Mouse (Mus musculus) frontal cortex, postnatal 14 days (tissue): ENCODE results near the gene Asb16.

Source experiments
- DNase-seq, 2 experiments: peaks; one replicate each; pipeline ENCODE4 v3.0.0; 2022; ENCODE audit warnings: low spot score in 2 of 2

Gene Asb16

DNA sequence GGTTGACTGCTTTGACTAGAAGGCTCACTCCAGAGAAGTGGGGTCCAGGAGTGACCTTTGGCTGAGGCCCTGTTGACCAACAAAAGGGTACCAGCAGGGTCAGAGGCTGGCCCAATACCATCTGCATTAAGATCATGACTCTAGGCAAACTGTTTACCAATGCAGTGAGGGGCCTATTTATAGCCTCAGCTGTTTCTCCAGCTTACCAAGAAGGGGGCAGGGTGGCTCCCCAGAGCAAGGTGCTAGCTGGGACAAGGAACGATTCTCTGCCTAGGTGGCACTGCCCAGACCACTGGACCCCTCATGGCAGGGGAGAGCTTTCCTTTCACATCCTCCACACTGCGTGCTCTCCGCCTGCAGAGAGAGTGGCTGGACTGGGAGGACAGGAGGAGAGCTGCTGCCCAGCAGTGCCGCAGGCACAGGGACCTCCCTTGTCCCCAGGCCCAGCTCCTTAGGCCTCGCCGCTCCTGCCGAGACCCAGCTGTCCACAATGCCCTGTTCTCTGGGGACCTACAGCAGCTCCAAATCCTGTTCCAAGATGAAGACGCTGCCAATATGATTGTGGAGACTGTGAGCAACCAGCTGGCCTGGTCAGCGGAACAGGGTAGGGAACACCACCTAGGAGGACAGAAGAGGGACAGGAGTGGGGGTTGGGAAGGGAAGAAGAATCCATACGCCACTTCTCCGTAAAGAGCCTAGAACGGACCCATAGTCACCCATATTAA lies at the start of gene Asb16:
Gene Asb16, plus strand, starts transcription at position 224 of the 725 bp plus-strand sequence.
- no peak for DNase-seq

DNA sequence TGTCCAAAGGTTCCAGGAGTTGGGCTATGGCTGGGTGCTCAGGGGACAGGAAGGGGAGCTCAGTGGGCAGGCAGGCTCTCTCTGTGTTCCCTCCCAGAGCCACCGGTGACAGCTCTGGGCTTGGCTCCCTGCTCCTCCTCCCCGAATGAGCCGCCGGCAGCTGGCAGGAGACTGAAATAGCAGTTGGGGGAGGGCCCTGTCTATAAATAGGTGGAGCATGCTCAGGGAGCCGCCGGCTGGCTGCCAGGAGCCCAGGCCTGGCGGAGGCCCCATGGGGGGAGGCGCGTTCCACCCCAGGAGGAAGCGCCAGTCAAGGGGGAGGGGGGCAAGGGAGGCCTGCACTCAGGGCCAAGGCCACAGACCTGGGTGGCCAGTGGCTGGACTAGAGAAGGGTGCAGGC lies 49.8 kb upstream of the Asb16 start:
- peak; percentile 91 for DNase-seq

DNA sequence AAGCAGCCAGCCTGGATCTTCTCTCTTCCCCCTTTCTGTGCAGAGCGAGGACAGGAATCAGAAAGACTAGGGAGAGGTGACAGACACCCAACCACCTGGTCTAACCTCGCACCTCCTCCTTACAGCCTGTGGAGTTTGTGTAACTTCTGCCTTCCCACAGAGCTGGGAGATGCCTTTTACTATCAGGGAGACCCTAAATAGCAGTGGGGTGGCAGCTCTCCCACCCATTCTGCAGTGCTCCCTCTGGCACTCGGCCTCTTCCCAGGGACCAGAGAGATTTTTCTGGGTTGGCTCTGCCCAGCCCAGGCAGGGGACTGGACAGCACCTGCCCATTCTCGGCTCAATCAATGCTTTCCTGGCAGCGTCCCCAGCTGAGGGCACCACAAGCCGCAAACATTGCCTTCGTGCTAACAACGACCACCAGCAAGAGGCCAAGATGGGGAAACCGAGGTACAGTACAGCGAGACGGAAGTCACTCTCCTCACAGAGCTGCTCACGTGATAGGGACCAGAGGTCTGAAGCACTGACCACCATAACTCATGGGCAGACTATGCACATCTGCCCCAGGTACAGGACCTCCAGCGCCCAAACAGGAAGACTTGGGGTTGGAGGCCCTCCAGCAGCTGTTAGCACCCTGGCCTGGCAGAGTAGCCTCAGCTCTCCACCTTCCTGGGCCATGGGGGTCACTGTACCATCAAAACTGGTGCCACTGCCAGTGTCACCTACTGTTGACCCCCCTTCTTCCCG lies 49.1 kb upstream of the Asb16 start:
- DNase-seq, result no peak

DNA sequence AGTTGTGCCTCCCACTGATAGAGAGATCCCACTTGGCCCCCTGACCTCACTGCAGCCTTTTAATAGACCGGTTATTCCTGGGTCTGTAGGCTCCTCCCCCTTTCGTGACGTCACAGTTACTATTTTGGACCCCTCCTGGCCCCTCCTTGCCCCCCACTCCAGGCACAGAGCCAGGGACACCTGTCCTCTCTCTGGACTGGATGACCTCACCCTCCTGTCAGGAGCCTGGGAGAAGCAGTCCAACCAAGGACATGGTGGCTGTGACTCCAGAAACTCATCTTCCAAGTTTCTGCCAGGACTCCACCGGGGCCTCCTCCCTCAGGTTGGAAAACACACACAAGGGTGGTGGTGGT lies 48.6 kb upstream of the Asb16 start:
- no peak for DNase-seq

DNA sequence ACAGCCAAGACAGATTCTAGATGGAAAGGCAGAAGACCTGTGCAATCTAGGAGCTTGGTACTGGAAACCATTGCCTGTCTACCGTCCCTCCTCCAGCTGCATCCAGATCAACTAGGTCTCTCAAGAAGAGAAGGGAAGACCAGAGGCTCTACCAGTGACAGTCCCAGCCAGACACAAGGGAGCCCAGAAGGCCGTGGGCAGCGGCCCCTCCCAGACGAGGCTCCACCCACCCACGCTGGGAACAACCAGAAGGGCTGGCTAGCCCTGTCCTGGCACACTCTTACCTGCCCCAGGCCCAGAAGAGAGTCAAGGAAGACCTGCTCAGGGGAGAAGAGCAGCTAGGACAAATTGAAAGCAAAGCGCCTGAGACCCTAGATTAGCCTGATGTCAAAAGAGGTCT lies 48.1 kb upstream of the Asb16 start:
- no peak for DNase-seq

DNA sequence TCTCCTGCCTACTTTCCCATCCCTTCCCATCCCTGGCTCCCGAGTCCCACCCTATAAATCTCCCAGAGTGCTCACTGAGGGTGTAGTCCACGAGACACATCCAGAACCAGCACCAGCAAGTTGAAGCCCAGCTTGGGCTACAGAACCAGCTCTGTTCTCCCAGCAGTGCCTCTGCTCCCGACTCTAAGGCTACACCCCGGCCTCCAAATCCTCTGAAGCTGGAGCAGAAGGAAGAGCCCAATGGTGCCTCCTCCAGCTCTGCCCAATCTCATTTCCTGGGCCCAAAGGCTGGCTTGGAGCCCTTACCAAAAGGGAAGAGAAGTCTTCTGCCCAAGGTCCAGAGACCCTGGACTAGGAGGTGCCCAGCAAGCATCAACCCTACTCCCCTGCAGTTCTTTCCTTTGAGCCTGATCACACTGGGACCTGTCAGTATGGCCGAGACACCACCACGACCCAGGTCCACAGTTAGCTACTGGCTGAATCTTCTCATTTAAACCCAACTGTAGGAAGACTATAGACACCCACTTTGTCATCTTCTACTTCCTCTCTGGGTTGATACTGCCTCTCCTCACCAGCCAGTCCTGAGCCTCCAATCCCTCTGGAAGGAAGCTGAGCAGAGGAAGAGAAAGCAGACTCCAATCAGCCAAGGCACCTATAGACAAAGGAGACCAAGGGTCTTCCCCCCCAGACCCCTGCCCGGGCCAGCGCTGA lies 47.1 kb upstream of the Asb16 start:
- no peak for DNase-seq

DNA sequence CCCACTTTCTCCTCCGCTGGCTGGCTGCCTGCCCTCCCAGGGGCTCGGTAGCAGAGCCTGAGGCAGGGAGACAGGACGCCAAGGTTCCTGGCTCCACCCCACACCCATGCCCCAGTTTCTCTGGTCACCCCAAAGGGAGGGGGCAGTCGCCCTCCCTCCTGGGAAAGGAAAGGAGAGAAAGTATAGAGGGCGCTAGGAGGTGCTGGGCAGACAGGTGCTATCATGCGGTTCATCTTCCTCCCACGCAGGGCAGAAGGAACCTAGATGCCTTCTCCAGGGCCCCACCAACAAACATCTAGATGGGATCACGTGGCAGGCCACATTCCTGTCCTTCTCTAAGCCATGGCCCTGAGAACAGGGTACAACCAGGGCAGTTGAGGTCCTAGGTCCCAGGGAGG lies 46.6 kb upstream of the Asb16 start:
- DNase-seq, result no peak

DNA sequence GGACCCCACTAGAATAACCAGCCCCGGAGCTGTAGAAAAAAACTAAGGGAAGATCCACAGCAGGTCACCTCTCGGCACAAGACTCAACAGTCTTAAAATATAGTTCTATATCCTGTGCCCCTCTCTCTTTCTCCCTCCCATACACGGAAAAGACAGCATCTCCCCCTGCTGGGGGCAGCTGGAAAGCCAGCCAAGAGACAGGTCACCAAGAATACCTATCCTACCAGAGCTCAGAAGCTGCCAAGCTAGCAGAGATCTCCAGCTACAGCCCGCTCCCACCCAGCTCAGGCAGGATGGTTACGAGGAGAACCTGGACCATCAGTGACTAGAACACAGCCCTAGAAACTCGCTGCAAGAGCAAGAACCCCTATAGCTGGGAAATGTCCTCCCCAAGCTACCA lies 45.4 kb upstream of the Asb16 start:
- no peak for DNase-seq

DNA sequence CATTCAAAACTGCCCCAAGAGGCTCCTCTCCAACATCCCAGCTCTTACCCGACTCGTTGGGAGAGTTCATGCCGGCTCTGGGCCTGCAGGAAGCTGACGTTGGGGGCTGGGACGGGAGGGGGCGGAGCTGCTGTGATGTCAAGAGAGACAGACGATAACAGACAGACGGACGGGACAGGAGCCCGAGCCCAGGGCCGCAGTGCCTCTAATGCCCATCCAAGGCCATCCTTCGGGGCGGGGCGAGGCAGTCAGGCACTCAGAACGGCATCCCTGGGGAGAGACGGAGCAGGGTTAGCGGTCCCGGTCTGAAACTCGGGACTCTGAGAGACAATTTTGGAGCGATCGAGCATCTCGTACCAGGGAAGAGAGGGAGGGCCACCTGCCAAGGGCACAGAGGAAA lies 43.9 kb upstream of the Asb16 start:
- no peak for DNase-seq

DNA sequence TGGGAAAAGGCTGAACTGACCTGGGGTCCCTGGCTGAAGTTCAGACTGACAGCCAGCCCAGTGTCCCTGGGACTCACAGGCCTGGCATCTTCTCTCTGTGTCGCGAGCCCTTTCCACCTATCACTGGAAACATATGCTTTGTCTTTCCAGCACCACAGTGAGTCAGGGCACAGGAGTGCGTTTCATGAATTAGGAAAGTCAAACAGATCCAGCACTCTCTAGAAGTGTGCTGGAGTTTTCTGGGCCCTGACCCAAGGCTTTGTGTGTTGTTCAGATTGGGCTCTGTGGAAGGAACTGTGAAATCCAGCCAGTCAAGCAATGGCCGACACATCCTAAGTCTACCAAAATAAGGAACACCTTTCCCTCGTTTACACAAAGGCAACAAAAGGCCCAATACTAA lies 43.3 kb upstream of the Asb16 start:
- no peak for DNase-seq

DNA sequence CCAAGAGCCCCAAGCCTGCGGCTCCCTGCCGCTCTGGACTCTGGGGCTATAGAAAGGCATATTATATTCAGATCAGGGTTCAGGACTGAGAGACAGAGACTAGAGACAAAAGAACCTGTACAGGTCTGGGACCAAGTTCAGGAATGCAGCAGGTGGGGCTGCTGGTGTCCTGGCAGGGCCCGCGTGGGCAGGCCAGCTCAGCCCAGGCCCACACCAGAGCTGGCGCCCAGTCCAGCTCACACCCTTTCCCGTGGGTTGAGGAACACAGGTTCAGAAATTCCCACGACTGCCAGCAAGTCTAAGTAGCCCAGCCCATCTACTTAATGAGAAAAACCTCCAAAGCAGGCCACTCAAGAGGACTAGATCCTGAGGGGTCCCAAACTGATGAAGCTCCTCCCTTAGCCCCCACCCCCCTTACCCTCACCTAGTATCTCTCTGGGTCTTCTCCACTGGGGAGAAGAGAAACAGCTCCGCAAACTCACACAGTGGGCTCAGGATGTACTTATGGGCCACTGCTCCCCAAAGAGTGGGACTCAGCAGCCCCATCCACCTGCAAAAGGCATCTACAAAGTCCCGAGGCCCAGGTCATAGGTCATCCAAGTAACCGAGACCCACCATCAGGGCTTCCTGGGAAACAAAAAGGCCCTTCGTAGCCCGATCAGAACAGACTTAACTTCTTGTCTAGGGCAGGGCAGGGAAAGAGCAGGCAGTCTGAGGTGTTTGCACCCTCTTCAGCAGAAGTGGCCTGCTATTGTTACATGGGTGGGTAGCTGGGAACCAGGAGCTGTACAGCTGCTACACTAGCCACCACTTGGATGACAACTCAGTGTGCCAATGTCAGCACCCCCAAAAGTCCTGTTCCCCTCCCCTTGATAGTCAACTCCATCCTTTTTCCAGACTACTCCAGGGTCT lies 42.2 kb upstream of the Asb16 start:
- DNase-seq, result no peak

DNA sequence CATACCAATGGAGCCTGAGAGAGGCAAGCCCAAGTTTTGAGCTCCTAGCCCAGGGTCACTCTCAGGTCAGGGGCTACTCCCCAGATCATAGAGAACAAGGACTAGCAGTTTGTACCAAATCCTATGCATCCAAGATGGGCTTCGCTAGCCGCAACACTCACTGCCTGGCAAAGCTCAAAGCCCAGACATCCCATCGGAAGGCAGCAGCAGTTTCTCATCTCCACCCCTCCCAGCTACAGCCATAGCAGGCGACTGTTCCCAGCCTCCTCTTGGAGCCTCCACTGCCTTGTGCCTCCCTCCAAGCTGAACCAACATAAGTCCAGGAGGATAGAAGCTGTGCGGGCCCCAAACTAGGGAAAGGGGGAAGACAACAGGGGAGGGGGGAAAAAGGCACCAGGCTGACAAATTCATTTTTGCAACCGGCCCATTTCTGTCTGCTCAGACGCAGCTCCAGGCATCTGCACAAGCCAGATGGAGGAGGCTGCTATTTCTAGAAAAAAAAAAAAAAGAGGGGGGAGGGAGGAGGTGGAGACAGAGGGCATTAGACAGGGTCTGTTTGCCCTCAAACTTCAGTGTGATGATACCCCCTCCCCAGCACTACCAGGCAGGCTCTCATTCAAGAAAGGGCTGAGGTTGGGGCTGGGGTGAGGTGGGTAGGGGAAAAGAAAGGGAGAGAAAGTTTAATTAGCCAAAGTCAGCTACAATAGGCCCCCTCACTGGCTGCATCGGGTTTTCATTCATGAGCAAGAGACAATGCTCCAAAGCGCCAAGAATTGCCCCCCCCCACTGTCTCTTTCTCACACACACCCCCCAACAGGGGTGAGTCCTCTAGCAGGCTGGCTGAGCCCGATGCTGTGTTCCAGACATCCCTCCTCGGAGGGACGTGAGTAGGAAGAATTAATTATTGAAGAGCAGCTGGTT lies 41.0 kb upstream of the Asb16 start:
- DNase-seq, result no peak

DNA sequence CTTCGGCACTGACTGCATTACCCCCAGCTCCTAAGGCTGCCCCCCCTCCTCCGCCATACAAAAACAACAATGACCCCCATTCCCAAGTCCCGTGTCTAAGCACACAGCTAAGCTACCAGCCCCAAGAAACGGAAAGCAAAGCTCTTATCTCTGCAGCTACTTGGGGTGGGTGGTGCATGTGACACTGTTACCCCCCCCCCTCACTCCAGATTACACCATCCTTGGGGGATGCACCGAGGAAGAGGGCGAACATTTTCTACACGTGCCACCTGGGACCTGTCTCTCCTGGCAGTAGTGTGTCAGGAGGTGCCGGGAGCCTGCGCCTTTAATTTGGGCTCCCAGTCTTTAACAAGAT lies 40.4 kb upstream of the Asb16 start:
- DNase-seq, result no peak

DNA sequence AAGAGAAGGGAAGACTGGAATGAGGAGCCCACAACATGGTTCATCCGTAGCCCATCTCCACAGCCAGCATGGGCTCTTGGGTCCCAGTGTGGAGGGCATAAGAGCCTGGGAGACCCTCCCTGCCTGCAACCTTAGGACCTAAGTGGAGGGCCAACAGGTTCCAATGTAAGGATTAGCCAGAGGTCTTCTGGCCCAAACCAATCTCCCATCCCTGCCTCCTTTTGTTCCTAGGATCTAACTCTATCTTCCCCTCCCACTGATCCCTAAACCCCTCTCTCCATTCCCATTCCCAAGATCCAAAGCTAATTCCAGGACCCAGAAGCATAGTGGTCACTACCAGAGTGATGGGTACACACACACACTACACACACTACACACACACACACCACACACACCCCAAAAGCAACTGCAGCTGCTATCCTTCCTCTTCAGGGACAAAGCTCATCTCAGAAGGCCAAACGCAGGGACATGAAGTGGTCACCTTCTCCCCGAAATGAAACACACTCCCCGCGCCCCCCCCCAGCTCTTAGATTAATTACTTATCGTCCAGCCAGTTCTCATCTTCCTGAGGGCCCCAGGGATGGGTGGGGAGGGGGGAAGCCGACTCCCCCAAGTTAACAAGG lies 39.8 kb upstream of the Asb16 start:
- DNase-seq, result no peak

DNA sequence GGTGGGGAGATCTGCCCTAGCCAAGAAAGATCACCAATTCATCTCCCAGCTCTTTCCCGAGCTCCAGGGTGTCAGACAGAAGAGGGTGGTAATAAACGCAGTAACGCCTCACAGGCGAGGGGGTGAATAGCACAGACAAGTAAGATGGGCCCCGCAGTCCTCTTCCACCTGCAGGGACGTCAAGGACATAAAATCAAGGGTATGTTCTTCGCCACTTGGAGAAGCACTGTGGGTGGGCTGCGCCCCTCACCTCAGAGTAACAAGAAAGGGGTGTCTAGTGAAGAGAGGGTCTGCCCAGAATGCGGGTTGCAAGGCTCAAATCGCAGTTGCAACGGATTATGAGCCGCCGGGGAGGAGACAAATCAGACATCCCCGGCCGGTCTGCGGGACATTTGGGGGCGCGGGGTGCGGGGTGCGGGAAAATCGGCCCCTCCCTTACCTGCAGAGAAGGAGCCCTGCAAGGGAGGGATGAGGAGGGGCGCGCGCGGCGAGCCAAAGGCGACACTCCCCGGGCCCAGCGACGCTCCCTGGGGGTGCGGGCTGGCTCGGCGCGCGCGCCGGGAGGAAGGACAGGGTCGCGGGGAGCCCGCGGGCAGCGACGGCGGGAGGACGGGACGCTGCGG lies 39.1 kb upstream of the Asb16 start:
- DNase-seq, result no peak

DNA sequence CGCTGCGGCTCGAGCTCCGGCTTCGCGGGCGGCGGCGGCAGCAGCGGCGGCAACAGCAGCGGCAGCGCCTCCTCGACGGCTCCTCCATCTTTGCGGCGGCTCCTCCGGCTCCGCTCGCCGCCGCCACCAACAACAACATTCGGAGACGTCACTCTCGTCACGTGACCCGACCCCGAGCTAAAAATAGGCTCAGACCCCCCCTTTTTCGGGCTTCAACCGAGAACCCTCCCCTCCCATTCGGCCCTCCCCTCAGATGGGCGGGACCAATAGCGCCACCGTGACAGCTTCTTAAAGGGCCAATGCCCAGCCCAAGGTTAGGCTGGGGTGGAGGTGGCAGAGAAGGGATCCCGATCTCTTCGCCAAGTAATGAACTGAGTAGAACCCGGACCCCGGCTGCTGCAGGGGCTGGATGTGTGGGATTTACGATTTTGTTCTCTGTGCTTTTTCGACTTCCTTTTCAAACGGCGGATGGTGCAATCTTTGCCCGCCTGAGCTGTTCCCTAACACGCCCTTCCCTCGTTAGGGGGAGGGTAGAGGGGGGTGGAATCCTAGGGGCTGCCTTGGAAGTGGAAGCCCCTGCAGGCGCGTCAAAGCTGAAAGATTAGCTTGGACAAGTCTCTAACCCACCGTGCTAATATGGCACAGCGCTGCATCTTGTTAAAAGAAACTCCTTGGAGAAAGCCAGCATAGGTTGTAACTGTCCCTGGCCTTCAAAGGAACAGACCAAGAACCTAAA lies 38.4 kb upstream of the Asb16 start, which contains the start of gene Hdac5:
Gene Hdac5, minus strand, starts transcription at position 161 of the 736 bp plus-strand sequence.
- DNase-seq, result peak; percentile 96 to 98

DNA sequence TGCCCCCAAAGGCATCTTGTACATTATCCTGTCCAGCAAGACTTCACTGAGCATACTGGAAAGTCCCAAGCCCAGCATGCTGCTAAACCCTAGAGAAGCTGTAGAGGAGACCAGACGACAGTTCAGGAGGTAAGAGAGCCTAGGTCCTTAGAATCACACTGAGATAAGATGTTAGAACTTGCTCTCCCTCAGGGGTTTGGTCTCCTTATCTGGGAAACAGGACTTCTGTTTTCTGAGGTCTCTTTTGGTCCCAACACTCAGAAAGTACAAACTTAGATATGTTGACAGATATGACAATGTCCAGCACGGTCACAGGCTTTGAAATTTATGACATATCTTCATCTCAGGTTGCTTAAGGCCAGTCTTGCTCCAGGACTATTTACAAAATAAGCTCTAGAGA lies 32.5 kb upstream of the Asb16 start:
- DNase-seq, result no peak

DNA sequence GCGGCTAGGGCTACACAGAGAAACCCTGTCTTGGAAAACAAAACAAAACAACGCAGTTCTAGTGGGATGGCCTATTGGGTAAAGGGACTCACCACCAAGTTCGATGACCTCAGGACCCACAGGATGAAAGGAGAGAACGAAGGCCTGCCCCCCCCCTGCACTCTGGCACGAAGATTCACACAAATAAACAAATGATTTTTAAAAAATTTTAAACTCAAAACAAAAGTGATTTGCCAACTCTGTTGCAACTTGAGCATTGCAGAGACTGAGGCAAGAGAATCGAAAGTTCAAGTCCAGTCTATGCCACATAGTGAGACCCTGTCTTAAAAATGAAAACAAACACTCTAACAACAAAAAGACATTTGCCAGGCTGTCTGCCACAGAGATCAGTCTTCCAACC lies 27.9 kb upstream of the Asb16 start:
- DNase-seq, result no peak

DNA sequence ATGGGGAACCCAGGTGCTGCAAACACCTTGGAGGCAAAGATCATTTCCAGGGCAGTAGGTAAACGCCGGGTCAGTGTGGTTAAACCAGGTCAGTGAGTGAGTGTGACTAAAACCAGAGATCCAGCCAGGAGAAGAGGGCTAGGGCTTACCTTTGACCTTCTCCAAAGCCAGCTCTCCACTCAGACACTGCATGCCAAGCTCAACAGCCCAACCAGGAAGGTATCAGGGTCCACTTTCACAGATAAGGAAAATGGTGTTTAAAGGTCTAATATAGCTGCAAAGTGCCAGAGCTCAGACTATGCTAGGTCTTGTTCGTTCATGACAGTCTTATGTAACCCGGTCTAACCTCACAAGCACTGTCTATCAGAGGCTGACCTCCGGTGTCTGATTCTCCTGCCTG lies 27.3 kb upstream of the Asb16 start:
- DNase-seq, result no peak
